Mouse (Mus musculus): ENCODE measurements around the gene Prmt3.

Prmt3 gene

DNA sequence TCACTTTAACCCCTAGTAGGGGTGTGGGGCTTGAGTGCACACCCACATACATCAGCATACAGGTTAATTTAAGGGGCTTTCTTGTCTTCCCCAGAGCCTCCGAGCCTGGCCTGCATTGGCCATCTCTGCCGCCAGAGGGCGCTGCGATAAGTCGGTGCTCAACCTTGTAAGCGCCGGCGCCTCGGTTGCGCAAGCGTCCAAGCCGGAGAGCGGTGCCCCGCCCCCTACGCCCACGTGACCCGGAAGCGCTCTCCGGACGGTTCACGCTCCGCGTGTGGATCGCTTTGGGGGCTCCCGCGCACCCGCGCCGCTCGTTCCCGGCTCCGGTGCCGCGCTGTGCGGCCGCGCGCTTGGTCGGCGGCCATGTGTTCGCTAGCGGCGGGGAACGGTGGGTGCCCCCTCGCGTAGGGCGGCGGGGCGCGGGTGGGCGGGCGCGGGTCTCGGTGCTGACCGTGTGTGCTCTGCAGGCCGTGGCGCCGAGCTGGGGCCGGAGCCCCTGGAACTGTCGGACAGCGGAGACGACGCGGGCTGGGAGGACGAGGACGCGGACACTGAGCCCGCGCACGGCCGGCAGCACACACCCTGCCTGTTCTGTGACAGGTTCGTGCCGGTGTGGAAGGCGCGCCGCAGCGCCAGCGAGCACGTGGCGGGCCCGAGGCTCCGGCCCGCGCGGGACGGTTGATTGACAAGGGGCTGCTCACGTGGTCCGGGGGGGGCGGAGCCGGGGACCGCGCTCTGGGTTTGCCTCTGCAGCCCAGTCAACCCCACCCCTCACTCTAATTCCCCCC lies at the start of gene Prmt3:
Prmt3 (plus strand) TSS at position 233 of the 788 bp plus-strand sequence.
- peak; percentile 99 for DNase-seq (ENCODE audit: low spot score)

DNA sequence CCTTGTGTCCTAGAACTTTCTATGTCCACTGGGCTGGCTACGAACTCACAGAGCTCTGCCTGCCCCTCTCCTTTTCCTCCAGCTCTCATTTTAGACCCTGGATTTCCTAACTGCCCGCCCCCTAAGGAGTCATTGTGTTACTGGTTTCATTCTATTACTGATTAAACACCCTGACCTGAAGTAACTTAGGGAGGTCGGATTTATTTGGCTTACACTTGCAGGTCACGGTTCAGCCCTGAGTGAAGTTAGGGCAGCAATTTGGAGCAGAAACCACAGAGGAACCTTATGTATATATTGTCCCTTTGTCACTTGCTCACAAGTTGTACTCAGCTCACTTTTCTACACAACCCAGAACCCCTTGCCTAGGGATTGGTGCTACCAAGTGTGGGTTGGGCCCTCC lies 43.8 kb upstream of the Prmt3 start:
- DNase-seq (ENCODE audit: low spot score): no peak

DNA sequence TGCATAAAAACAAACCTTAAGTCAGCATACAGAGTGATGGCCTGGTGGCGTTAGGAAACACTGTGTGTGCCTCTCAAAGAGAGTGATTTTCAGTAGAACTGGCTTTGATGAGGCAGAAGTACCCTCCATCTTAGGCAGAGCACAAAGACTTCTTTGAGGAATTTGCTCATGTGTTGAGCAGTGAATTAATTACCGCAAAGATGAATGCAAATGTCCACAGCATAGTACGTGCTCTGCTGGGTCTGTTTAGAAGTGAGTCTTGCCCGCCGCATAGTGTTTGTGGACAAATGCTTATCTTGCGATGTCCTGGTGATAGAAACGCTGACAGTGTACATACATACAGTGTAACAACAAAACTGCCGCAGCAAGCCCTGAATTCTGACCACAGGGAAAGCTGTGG lies 38.7 kb upstream of the Prmt3 start:
- DNase-seq (ENCODE audit: low spot score): no peak

DNA sequence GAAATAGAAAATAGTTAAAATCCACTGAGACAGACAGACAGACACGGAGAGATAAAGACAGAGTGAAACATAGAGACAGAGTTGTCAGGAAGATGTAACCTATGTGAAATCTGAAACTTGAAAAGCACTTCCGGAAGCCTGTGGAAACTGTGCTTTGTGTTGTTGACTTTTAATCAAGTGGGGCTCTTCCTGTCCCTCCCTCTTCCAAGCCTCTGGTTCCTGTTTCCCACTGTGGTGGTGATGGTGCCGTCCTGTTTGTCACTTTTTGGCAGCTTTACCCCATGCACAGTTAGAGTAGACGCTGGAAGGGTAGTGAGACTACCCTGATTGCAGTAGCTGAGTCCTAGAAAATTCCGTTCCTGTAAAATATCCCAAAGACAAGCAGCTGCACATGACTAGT lies 36.7 kb upstream of the Prmt3 start:
- DNase-seq (ENCODE audit: low spot score): no peak

DNA sequence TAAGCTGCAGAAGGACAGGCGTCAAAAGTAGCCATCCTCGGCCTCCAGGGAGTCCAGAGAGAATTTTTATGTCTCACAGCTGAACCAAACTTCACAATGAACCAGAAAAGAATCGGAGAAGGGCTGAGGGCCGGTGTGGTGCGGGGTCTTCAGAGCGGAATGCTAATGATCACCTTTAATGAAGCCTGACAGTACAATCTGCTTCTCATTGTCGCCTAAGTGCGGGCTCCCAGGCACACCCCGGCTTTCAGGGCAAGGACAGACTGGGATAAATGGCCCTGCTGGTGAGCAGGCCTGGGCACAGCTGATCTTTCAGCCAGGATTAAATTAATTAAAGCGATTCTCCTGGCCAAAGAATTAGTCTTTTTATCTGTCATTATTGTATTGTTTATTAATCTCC lies 36.2 kb upstream of the Prmt3 start:
- no peak for DNase-seq (ENCODE audit: low spot score)

DNA sequence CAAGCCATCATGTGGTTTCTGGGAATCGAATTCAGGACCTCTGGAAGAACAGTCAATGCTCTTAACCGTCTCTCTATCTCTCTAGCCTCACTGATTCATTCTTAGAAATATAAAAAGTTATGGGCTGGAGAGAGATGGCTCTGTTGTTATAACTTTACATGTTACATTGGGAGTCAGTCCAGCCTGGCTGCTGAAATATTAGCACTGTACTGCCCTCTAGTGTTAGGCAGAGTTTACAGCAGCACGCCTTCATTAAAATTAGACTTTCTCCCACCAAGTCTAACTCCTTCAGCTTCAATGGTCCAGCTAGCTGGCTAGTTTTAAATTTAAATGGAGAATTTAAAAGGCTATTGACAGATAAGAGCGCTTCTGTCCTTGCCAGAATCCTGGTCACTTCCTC lies 27.0 kb upstream of the Prmt3 start:
- DNase-seq (ENCODE audit: low spot score): no peak

DNA sequence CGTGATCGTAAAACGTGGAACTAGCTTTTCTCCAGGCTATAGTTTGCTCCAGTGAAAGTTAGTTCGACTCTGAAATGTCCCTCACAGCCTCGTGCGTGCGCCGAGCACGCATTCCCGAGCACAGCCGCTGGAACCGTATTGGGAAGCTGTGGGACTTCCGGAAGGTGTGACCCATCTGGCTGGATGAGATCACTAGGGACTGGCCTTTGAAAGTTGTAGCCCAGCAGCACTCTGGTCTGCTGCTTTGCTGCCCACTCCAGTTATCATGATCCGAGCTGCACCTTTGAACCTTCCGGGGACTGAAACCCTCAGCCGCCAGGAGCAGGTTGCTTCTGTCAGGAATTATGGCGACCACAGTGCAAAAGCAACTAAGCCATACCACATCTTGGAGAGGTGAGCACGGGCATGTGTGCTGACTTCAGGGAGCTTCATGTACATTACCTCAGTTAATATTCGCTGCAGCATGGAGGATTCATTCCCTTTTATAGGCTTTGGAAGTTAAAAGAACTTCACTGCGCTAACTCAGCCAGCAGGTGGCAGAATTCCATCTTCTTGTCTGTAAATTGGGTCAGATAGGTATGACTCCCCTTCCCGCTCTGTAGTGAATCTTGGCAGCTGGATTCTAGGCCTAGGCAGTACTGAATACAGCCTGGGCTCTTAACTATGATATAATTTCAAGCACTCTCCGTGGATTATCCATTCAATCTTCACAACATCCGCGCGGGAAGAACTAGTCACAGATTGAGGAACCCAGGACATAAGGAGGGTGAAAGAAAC lies 25.2 kb upstream of the Prmt3 start:
- peak; percentile 38 for DNase-seq (ENCODE audit: low spot score)

DNA sequence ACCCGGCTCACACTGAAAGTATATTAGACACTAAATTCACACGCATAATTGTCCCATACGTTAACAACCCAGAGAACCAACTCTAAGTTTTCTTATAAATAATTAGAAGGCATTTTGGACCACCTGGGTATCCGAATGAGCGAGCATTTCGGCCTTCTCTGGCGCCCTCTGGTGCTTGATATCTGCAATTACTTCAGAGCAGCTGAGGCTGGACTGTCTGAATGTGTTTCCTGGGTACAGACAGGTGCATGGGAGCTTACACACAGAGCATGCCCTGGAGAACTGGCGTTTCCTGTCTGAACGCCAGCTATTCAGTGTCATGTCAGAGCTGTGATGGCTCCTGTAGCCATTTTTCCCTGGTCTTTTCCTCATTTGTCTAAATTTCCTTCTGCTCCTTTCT lies 23.4 kb upstream of the Prmt3 start:
- DNase-seq (ENCODE audit: low spot score): peak; percentile 62

DNA sequence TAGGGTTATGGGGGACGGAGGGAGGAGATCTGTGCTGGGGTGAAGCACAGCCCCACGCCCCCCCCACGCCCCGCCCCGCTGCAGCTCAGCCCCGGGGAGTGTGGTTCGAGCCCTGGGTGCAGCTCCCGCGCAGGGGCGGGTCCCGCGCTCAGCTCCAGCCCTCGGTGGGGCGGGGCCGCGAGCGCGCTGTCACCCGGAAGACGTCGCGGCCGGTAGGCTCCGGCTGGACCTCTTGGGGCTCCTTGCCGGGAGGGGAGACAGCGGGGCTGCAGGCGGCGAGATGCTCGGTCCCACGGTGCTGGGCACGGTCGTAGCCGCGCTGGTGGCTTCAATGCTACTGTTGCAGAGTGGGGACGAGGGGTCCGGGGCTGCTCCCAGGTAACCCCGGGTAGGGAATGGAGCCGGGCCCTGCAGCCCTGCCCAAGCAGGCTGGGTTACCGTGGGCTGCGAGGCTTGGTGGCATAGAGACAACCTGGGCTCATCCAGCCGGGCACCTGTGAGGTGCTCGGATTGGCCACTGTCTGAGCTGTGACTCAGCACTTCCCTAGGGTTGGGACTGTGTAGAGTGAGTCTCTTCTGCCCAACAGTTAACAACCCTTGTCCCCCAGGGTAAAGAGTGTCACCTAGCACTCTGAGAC lies 19.1 kb upstream of the Prmt3 start, which contains the start of gene Htatip2:
Htatip2 (plus strand) TSS at position 182 of the 638 bp plus-strand sequence.
- peak; percentile 55 for DNase-seq (ENCODE audit: low spot score)

DNA sequence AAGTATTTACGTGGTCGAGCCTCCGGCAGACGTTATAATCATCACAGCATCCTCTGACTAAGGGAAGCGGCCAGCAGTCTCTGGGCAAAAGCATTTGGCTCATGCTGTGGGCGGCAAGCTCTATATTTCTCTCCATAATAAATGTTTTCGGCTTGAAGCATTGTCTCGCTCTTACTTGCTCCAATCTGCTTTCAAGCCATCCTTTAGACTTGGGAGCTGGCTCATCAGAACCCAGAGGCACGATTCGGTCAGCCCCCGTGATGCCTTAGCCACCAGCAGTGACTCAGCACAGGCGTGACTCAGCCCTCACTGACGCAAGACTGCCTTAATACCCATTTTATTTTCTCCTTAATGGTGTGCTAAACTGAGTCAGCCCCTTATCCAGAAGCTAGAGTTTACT lies 15.5 kb upstream of the Prmt3 start:
- peak; percentile 40 for DNase-seq (ENCODE audit: low spot score)

DNA sequence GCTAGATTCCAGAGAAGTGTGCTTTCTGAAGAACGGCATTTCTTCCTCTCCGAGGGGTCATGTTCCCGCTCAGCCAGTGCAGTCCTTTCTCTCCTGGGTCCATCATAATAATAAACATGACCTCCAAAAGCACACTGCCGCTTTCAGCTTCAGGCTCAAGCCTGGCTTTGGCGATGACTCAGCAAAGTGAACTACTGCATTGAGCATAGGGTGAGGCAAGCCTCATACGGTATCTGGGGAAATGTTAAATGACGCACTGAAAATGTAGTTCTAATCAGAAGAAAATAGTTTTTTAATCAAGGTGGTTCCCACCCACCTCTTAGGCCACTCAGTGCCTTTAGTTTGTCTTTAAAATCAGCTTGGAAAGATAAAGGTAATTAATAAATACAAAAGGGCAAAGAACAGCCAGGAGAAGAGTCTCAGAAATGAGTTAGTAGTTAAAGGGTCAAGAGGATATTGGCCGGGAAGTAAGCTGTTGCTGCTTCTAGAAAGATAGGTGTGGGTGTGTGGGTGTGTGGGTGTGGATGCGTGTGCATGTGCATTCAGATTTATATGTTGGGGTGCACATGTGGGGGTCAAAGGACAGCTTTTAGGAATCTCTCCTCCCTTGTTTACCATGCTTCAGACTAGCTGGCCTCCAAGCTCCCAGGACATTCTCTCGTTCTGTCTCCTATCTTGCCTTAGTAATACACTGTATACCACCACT lies 14.0 kb upstream of the Prmt3 start:
- DNase-seq (ENCODE audit: low spot score): no peak

DNA sequence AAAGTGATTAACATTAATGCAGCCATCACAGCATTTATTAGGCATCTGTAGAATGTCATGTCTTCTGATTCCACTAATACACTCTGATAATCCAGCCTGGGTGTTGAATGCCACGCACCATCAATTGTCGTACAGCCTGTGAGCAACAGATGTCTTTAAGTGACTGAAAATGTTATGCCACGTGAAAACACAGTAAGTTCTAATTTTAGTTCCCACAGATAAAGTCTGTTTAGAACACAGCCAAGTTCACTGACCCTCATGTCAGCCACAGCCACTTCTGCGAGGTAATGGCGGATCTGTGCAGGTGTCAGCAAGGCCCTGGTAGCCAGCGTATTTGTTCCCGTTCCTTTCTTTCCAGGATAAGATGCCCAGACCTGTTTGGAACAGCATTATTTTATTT lies 12.0 kb upstream of the Prmt3 start:
- DNase-seq (ENCODE audit: low spot score): no peak

DNA sequence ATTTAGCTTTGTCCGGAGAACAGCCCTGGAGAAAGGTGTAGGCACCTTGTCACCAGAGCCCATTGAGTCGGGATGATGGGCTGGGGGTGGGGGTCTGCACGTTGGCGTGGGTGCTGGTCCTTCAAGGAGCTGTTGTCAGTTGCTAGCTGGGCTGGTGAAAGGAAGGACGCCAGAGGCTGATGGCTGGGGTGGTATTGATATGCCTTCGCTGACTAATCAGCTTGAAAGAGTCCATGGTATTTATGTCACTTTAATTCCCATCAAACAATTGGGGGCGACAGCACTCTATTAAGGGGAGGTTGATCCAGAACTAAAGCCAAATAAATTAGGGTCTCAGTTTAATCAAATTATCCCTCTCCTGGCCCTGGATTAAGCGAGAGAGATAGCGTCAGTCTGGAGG lies 9.6 kb upstream of the Prmt3 start:
- no peak for DNase-seq (ENCODE audit: low spot score)

DNA sequence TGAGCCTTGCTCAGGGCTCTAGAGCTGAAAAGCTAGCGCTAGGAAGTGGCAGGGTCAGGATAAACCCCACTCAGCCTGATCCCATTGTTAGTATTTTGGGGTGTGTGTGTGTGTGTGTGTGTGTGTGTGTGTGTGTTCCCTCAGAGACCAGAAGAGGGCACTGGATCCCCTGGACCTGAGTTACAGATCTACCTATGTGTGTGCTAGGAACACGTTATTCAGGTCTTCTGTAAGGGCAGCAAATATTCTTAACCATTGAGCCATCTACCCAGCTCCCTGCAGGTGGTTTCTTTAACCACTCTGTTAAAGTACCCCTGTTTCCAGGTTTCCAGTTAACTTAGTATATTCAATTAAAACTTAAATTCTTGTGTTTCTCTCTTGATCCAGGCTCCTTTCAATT lies 3.8 kb upstream of the Prmt3 start:
- DNase-seq (ENCODE audit: low spot score): no peak

DNA sequence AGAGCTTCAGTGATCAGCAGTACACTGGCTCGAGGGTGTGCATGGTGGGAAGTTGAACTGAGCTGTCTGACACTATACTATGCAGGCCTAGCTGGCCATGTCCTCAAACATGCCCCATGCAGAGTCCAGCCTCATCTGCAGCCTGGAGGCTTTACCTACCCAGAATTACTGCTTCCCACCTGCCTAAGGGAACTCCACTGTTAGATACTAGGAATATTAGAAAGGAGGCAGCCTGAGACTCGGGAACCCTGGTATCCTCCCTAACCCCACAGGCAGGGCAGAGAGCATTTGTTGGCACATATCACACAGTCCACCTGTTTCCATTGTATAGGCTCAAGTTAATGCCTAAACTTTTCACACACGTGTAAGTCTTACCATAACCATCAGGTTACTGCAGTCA lies 561 bp upstream of the Prmt3 start:
- no peak for DNase-seq (ENCODE audit: low spot score)

DNA sequence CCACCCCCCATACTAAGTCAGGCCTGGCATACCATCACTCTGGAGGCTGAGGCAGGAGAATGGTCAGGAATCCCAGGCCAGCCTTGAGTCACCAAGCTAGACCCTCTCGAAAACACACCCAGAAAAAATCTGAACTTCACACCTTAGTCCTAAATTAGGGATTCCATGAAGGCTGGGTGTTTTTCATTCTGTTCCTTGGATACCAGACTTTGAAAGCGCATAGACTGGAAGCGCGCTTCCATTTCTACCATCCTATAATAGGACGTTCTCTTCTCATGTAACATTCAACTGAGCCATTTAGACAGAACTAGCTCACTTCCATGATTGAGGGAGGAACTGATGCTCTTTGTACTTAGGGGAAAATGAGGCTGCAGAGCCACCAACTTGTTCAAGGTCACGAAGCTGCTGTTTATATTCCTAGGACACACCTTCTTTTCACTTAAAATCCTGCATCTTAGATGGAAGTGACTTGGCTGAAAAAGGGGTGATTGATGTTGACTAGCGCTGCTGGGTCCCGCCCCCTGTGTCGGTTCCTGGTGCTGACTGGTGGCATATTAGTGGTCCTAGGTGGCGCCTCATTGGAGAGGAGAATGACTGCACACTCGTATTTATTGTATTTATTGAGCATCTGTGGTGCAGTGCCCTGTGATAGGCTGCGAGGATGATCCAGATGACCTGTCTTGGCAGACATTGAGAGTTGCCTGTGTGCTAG lies 914 bp downstream of the Prmt3 start:
- no peak for DNase-seq (ENCODE audit: low spot score)

DNA sequence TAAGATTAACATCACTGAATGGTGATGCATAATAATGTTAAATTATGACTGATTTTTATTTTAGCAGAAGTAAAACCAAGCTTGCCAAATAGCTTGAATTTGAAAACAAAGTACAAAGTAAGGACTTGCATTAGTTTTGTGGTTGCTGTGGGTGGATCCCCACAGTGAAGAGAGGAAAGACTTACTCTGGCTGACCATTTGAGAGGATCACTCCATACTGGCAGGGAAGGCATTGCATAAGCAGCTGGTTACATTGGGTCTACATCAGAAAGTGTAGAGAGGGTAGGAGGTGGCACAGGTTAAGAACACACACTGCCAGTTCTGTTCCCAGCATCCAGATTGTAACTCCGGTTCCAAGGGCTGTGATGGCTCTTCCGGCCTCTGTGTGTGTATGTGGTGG lies 4.9 kb downstream of the Prmt3 start:
- no peak for DNase-seq (ENCODE audit: low spot score)

DNA sequence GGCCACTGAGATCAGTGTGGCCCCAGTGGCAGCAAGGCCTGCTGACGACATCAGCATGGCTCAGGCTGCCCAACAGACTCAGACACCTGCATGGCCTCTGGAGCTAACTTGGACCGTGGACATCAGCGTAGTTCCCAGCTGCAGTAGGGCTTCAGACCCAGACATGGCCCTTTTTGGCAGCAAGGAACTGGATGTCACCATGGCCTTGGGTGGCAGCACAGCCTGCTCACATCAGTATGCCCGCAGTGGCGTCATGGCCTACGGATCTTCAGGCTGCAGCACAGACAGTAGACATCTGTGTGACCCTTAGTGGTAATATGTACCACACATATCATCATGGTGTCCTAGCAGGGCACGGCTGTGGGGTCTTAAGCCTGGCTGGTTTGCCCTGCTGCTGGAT lies 7.0 kb downstream of the Prmt3 start:
- no peak for DNase-seq (ENCODE audit: low spot score)

DNA sequence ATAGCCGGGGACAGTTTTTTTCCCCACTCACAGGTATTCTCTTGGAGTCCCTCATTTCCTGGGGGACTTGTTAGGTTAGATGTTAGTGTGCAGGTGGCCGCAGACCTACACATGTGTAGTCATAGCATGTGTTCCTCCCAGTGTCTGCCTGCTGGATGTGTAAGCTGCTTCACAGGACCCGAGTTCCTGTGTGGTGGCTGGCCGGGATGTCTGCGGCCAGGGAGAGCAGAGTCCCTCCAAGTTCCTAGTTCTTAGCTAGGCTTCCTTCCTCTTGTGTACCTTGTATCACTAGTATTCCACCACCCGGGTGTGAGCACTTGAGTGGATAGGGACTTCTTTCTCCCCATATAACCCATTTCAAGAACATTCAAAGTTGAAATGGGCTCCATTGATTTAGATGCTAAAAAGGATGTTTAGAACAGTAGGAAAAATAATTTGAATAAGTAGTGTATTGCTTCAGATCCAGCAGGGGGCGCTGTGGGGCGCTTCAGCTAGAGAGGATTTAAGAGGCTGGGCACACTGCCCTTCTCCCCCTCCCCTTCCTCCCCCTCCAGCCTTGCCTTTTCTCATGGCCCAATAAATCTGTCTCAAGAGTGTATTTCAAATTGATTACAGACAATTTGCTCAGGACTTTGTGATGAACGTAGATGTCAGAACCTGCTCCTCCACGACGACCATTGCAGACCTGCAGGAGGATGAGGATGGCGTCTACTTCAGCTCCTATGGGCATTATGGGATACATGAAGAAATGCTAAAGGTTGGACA lies 8.7 kb downstream of the Prmt3 start:
- DNase-seq (ENCODE audit: low spot score): peak; percentile 57

DNA sequence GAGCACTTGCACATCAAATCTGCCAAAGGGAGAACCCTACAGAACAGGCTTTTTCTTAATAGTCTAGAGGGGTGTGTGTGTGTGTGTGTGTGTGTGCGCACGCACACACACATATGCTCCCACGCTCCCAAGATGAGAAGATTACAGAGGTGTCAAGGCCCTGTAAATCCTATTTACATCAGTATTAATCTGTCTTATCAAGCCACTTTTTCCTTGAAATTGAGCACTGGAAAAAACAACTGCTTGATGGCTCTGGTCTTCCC lies 9.2 kb downstream of the Prmt3 start:
- DNase-seq (ENCODE audit: low spot score): no peak

DNA sequence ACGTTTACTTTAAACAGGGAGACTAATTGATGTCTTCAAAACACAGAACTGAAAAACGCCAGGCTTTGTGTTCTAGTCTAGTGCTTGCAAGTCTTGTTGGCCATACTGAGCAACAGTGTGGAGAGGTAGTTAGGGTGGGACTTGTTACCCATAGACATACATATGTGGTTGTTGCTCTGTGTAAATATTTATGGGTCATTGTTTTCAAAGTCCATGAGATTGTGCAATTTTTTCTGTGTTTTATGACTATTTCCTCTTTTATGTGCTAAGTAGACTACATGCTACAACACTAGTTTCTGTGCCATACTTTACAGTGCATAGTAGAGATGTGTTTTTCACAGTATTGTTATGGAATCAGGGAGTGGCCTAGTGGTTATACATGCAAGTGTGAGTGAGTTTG lies 16.2 kb downstream of the Prmt3 start:
- no peak for DNase-seq (ENCODE audit: low spot score)
